Mouse (Mus musculus): ENCODE results near the gene Troap. TPM values are rescaled to one million over a fixed set of nuclear protein-coding genes. Genes with fewer than 3 reads are reported as not detected.

Gene Troap
- total RNA-seq, 4 experiments from 2014 or later, result 0.74 to 0.95 TPM; not detected in 2

GRCm38 (mm10) chr15:99085997-99086396, 11.6 kb downstream of the Troap start:
- DNase-seq (ENCODE audit: low spot score in 2 of 2), result no peak

- DNase-seq (ENCODE audit: low spot score in 2 of 2), result no peak
Measured at GRCm38 (mm10) chr15:99087253-99088075, 13.1 kb downstream of the Troap start, which contains the start of gene C1ql4. Gene C1ql4 (minus strand): TSS chr15:99087817.

- DNase-seq (ENCODE audit: low spot score in 2 of 2), result no peak
Measured at GRCm38 (mm10) chr15:99088292-99088691, 13.9 kb downstream of the Troap start.

- DNase-seq (ENCODE audit: low spot score in 2 of 2), result no peak
Measured at GRCm38 (mm10) chr15:99089069-99089468, 14.7 kb downstream of the Troap start.

GRCm38 (mm10) chr15:99092870-99093269, 18.5 kb downstream of the Troap start, which contains the start of gene Dnajc22:
Gene Dnajc22 (plus strand): TSS chr15:99093170.
- no peak for DNase-seq (ENCODE audit: low spot score in 2 of 2)

- no peak for DNase-seq (ENCODE audit: low spot score in 2 of 2)
Measured at GRCm38 (mm10) chr15:99093291-99094258, 19.2 kb downstream of the Troap start.

GRCm38 (mm10) chr15:99094631-99095270, 20.4 kb downstream of the Troap start:
- DNase-seq (ENCODE audit: low spot score in 2 of 2), result no peak

GRCm38 (mm10) chr15:99095356-99095755, 21.0 kb downstream of the Troap start:
- no peak for DNase-seq (ENCODE audit: low spot score in 2 of 2)

GRCm38 (mm10) chr15:99096061-99096793, 21.9 kb downstream of the Troap start:
- no peak for DNase-seq (ENCODE audit: low spot score in 2 of 2)

GRCm38 (mm10) chr15:99096831-99097500, 22.6 kb downstream of the Troap start:
- no peak for DNase-seq (ENCODE audit: low spot score in 2 of 2)

GRCm38 (mm10) chr15:99097840-99098492, 23.6 kb downstream of the Troap start:
- DNase-seq (ENCODE audit: low spot score in 2 of 2), result no peak

GRCm38 (mm10) chr15:99098493-99098861, 24.1 kb downstream of the Troap start:
- no peak for DNase-seq (ENCODE audit: low spot score in 2 of 2)

- DNase-seq (ENCODE audit: low spot score in 2 of 2), result no peak
Measured at GRCm38 (mm10) chr15:99099139-99099556, 24.8 kb downstream of the Troap start.

- no peak for DNase-seq (ENCODE audit: low spot score in 2 of 2)
Measured at GRCm38 (mm10) chr15:99099984-99100383, 25.6 kb downstream of the Troap start.

- DNase-seq (ENCODE audit: low spot score in 2 of 2), result no peak
Measured at GRCm38 (mm10) chr15:99105238-99105637, 30.9 kb downstream of the Troap start.

- DNase-seq (ENCODE audit: low spot score in 2 of 2), result no peak
Measured at GRCm38 (mm10) chr15:99107866-99108265, 33.5 kb downstream of the Troap start.

- no peak for DNase-seq (ENCODE audit: low spot score in 2 of 2)
Measured at GRCm38 (mm10) chr15:99111139-99111538, 36.8 kb downstream of the Troap start.

GRCm38 (mm10) chr15:99111809-99112208, 37.4 kb downstream of the Troap start:
- DNase-seq (ENCODE audit: low spot score in 2 of 2), result no peak

GRCm38 (mm10) chr15:99112843-99113395, 38.5 kb downstream of the Troap start:
- no peak for DNase-seq (ENCODE audit: low spot score in 2 of 2)

All from left cerebral cortex, adult 8-10 months (tissue).